9 mouse cellular contexts compared by ENCODE assay signal in genomic region chr13:21161591-21161990, GRCm38 (mm10). TPM values are rescaled to one million over a fixed set of nuclear protein-coding genes. Genes with fewer than 3 reads are reported as not detected.
DNase-seq lines count a peak whose midpoint lies in the region; ATAC-seq and TF ChIP-seq lines count a peak whose summit lies in the region.
"Had no signal": no experiment of that assay in that cellular context is flagged by ENCODE, and none has a peak within 500 bp of the region (broad histone marks: within the 10 kb centered on the region; RNA-seq: fewer than 3 reads in every experiment).

No protein-coding gene starts in this region.

- H3K4me3 ChIP-seq in kidney, embryonic 14.5 days (ENCODE audit: low read length), result peak overlapping the region; percentile 70
- 0 out of 2 replicates have a peak overlapping the region, but pooled peaks have one; percentile 12 for H3K4me3 ChIP-seq in embryonic fibroblast, embryonic 13.5 days (ENCODE audit: insufficient read depth, low read length)
- H3K4me3 ChIP-seq in intestine, embryonic 15.5 days (replicated peaks), result peak overlapping the region; percentile 57; the same call in 1 of the 2 replicates
- H3K4me3 ChIP-seq in midbrain, embryonic 16.5 days (ENCODE audit: low read depth, low read length), result peak overlapping the region; percentile 71

- peak overlapping the region; percentile 41 for H3K4me2 ChIP-seq in kidney, embryonic 14.5 days (replicated peaks; ENCODE audit: low read depth, low read length)
- peak overlapping the region; percentile 47 for H3K4me2 ChIP-seq in intestine, embryonic 15.5 days (replicated peaks)
- H3K4me2 ChIP-seq in midbrain, embryonic 16.5 days (ENCODE audit: low read length), result peak overlapping the region; percentile 90

- no peaks in the 10 kb centered on the region for H3K9me3 ChIP-seq in kidney, embryonic 14.5 days (ENCODE audit: control insufficient read depth, low read length)
- no peaks in the 10 kb centered on the region for H3K9me3 ChIP-seq in intestine, embryonic 15.5 days
- no peaks in the 10 kb centered on the region for H3K9me3 ChIP-seq in midbrain, embryonic 16.5 days (replicated peaks; ENCODE audit: control insufficient read depth, low read length, poor library complexity, severe bottlenecking)
- H3K9me3 ChIP-seq: G1E had no signal

- TF ChIP-seq CTCF in embryonic fibroblast, embryonic 13.5 days (IDR thresholded peaks at IDR 0.05; ENCODE audit: borderline replicate concordance, insufficient read depth, low read length), result no peak

- no peak overlapping the region for H3K9ac ChIP-seq in kidney, embryonic 14.5 days (ENCODE audit: low read depth, low read length)
- H3K9ac ChIP-seq in intestine, embryonic 15.5 days, result no peak overlapping the region
- H3K9ac ChIP-seq in midbrain, embryonic 16.5 days (ENCODE audit: low read depth, low read length), result no peak overlapping the region

- no peak for DNase-seq in kidney, adult 18-20 months
- no peak for DNase-seq in ovary, postnatal 14 days (ENCODE audit: low spot score)
- DNase-seq in adrenal gland, postnatal 25 days, result no peak
- no peak for DNase-seq in left cerebral cortex, postnatal 36 days (ENCODE audit: low spot score in 2 of 2)

- TF ChIP-seq POLR2A in embryonic fibroblast, embryonic 13.5 days (IDR thresholded peaks at IDR 0.05; ENCODE audit: low read depth, low read length), result no peak

- H3K36me3 ChIP-seq in kidney, embryonic 14.5 days (ENCODE audit: control insufficient read depth, insufficient read depth, low read length), result no peaks in the 10 kb centered on the region
- H3K36me3 ChIP-seq in intestine, embryonic 15.5 days, result no peaks in the 10 kb centered on the region
- H3K36me3 ChIP-seq in midbrain, embryonic 16.5 days (ENCODE audit: control insufficient read depth, insufficient read depth, low read length), result no peaks in the 10 kb centered on the region
- H3K36me3 ChIP-seq: G1E had no signal

- intact Hi-C loops in left cerebral cortex, postnatal 36 days (cut with DNase I), result loop anchor here (2.0 to 10.0 kb wide), 3 partner anchors 39 to 863 kb away; partner anchors contain the start of genes Hist1h2ai, Hist1h2bl and Hist1h3h

- 48% methylated on average over 2 of the region's 2 CpGs for WGBS in kidney, embryonic 14.5 days
- WGBS in intestine, embryonic 15.5 days, result 44% methylated on average over 2 of the region's 2 CpGs
- WGBS in midbrain, embryonic 16.5 days, result 33% methylated on average over 2 of the region's 2 CpGs

- no peak for ATAC-seq in kidney, embryonic 14.5 days (ENCODE audit: low FRiP score, low TSS enrichment)
- ATAC-seq in intestine, embryonic 15.5 days, result peak; percentile 27
- ATAC-seq in midbrain, embryonic 16.5 days, result no peak

- H3K27ac ChIP-seq in kidney, embryonic 14.5 days (ENCODE audit: low read depth, low read length), result no peak overlapping the region
- H3K27ac ChIP-seq in embryonic fibroblast, embryonic 13.5 days (ENCODE audit: insufficient read depth, low read length), result no peak overlapping the region
- H3K27ac ChIP-seq in intestine, embryonic 15.5 days, result no peak overlapping the region
- H3K27ac ChIP-seq in midbrain, embryonic 16.5 days (ENCODE audit: low read length), result no peak overlapping the region

- 0 out of 2 replicates have a peak, but pooled peaks cover 4% of the 10 kb centered on the region for H3K4me1 ChIP-seq in kidney, embryonic 14.5 days (ENCODE audit: control insufficient read depth, insufficient read depth, low read length)
- H3K4me1 ChIP-seq in embryonic fibroblast, embryonic 13.5 days (ENCODE audit: control insufficient read depth, insufficient read depth, low read length), result no peaks in the 10 kb centered on the region
- no peaks in the 10 kb centered on the region for H3K4me1 ChIP-seq in intestine, embryonic 15.5 days (replicated peaks)
- H3K4me1 ChIP-seq in midbrain, embryonic 16.5 days (ENCODE audit: control insufficient read depth, insufficient read depth, low read length), result peaks cover 10% of the 10 kb centered on the region

- H3K27me3 ChIP-seq in kidney, embryonic 14.5 days (ENCODE audit: control insufficient read depth, insufficient read depth, low read length), result no peaks in the 10 kb centered on the region
- H3K27me3 ChIP-seq in intestine, embryonic 15.5 days (replicated peaks), result no peaks in the 10 kb centered on the region
- no peaks in the 10 kb centered on the region for H3K27me3 ChIP-seq in midbrain, embryonic 16.5 days (ENCODE audit: control insufficient read depth, insufficient read depth, low read depth, low read length)

RNA-seq across cellular contexts. Expression of gene Olfr1368, which starts 15.9 kb away (rescaled TPM):
- polyA plus RNA-seq in kidney, embryonic 14.5 days (2014; fragmentation: Nextera tagmentation; extraction: Ambion mirVana), result not detected in 2 replicates
- polyA plus RNA-seq in embryonic fibroblast, embryonic 13.5 days (2011; ENCODE audit: insufficient read length, low read depth, missing spikeins), result not detected in 2 replicates
- not detected in 2 replicates for polyA plus RNA-seq in intestine, embryonic 15.5 days (2015; fragmentation: Nextera tagmentation; extraction: Ambion mirVana)
- not detected in 2 replicates for polyA plus RNA-seq in midbrain, embryonic 16.5 days (2015; fragmentation: Nextera tagmentation; extraction: Ambion mirVana)
- not detected in 2 replicates for total RNA-seq in adrenal gland, postnatal 25 days (2021)
- total RNA-seq in left cerebral cortex, postnatal 36 days (2021), result not detected
- polyA plus RNA-seq: G1E had no signal

RNA-seq across cellular contexts. Expression of gene Trim27, which starts 17.7 kb away (rescaled TPM):
- 145 and 164 TPM in 2 replicates for polyA plus RNA-seq in kidney, embryonic 14.5 days (2014; fragmentation: Nextera tagmentation; extraction: Ambion mirVana)
- 52.0 and 61.4 TPM in 2 replicates for polyA plus RNA-seq in embryonic fibroblast, embryonic 13.5 days (2011; ENCODE audit: insufficient read length, low read depth, missing spikeins)
- 155 and 156 TPM in 2 replicates for polyA plus RNA-seq in intestine, embryonic 15.5 days (2015; fragmentation: Nextera tagmentation; extraction: Ambion mirVana)
- polyA plus RNA-seq in midbrain, embryonic 16.5 days (2015; fragmentation: Nextera tagmentation; extraction: Ambion mirVana), result 70.6 and 73.6 TPM in 2 replicates
- 49.2 and 59.6 TPM in 2 replicates for total RNA-seq in adrenal gland, postnatal 25 days (2021)
- 10 to 100 TPM; 34.0 TPM for total RNA-seq in left cerebral cortex, postnatal 36 days (2021)

RNA-seq across cellular contexts. Expression of gene Olfr263, which starts 32.2 kb away (rescaled TPM):
- not detected in 2 replicates for polyA plus RNA-seq in kidney, embryonic 14.5 days (2014; fragmentation: Nextera tagmentation; extraction: Ambion mirVana)
- polyA plus RNA-seq in embryonic fibroblast, embryonic 13.5 days (2011; ENCODE audit: insufficient read length, low read depth, missing spikeins), result not detected in 2 replicates
- polyA plus RNA-seq in intestine, embryonic 15.5 days (2015; fragmentation: Nextera tagmentation; extraction: Ambion mirVana), result not detected in 2 replicates
- not detected in 2 replicates for polyA plus RNA-seq in midbrain, embryonic 16.5 days (2015; fragmentation: Nextera tagmentation; extraction: Ambion mirVana)
- not detected in 2 replicates for total RNA-seq in adrenal gland, postnatal 25 days (2021)
- not detected for total RNA-seq in left cerebral cortex, postnatal 36 days (2021)
- polyA plus RNA-seq: G1E had no signal

RNA-seq across cellular contexts. Expression of gene Olfr1369-ps1, which starts 50.3 kb away (rescaled TPM):
- 0.06 TPM in 1 of 2 replicates, not detected in the other for polyA plus RNA-seq in kidney, embryonic 14.5 days (2014; fragmentation: Nextera tagmentation; extraction: Ambion mirVana)
- not detected in 2 replicates for polyA plus RNA-seq in embryonic fibroblast, embryonic 13.5 days (2011; ENCODE audit: insufficient read length, low read depth, missing spikeins)
- 0.05 TPM in 1 of 2 replicates, not detected in the other for polyA plus RNA-seq in intestine, embryonic 15.5 days (2015; fragmentation: Nextera tagmentation; extraction: Ambion mirVana)
- 0.05 TPM in 1 of 2 replicates, not detected in the other for polyA plus RNA-seq in midbrain, embryonic 16.5 days (2015; fragmentation: Nextera tagmentation; extraction: Ambion mirVana)
- total RNA-seq in adrenal gland, postnatal 25 days (2021), result not detected in 2 replicates
- not detected for total RNA-seq in left cerebral cortex, postnatal 36 days (2021)
- polyA plus RNA-seq: G1E had no signal

Comparison
In these comparisons a context has a peak if more than half of its experiments do, and no peak if none do; other contexts are left out.
1. H3K4me3 ChIP-seq: peak in every context shown above with its lines; median percentile 71 in midbrain, embryonic 16.5 days; 70 in kidney, embryonic 14.5 days; 57 in intestine, embryonic 15.5 days; 12 in embryonic fibroblast, embryonic 13.5 days.